Mouse (Mus musculus) kidney, postnatal 14 days (tissue): ENCODE measurements at regions not wholly inside any gene's neighbourhood (a gene's known extent, or its start where the extent isn't known, plus 50 kb on each side); places are given as distances from the start of the nearest gene placed in this dataset.

Experiments used
- DNase-seq: peaks from one replicate; pipeline ENCODE4 v3.0.0; 2022; ENCODE audit warnings: mixed read lengths

DNA sequence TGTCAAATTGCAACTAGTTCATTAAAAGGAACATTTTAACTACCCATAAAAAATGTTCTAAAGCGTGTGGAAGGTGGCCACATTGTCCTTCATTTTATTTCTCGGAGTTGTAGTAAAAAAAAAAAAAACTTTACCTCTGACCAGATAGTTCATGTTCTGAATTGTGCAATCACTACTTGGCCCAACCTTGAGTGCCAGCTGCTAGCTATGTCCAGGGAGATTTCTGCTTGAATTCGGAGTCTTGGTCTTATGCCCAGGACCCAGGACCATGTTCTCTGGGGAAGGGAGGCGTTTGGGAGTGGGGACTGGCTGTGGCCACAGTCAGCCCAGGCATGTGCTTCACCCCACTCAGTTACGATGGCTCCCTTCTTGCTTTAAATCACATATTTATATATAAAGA, 54.9 kb upstream of the Atp1b3 start:
- DNase-seq, result no peak

DNA sequence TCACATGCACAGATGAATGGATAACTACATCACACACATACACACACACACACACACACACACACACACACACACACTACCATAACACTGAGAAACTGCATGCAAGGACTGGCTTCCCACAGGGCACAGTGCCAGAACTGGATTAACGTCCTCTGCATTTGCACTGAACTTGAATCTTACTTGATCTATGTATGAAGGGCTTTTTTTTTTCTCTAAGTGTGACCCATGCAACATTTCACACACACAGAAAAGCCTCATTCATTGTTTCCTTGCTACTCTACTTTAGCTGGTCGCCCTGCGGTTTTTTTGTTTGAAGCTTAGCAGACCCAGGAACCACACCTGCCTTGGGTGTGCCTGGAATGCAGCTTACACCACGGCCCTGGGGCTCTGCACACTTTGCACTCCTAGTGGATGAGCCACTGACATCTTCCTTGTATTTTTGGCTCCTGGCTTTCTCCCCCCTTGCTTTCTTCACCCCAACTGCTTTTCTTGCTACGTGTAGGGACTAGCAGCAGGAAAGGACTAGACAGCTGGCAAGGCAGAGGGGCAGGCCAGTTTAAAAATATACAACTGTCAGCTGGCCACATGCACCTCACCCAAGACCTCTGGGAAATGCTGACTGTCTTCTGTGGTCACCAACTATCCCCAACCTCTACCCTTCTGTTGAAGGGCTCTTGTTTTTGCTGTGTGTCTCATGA, 51.8 kb upstream of the Atp1b3 start:
- DNase-seq, result peak; percentile 34
